Mouse (Mus musculus) neural tube, embryonic 12.5 days (tissue): ENCODE measurements around the gene Adck2. TPM values are rescaled to one million over a fixed set of nuclear protein-coding genes. Genes with fewer than 3 reads are reported as not detected.

Source experiments
- ATAC-seq: fragments of 200-750 bp; cut with Nextera tagmentation; 2 replicates; pipeline ENCODE4 v1.8.0; 2017; ENCODE audit warnings: low read depth, mild to moderate bottlenecking, moderate TSS enrichment, moderate library complexity; ENCODE audit not compliant: low FRiP score
- H3K27ac ChIP-seq: fragments of 300-500 bp; sonication (generic); 2 replicates; pipeline ENCODE4 v1.5.1; 2016
- H3K27me3 ChIP-seq: fragments of 300-500 bp; sonication (generic); replicated peaks from 2 replicates; pipeline ENCODE4 v1.6.1; 2016; ENCODE audit warnings: mild to moderate bottlenecking
- H3K36me3 ChIP-seq: fragments of 300-500 bp; sonication (generic); 2 replicates; pipeline ENCODE4 v1.6.1; 2016; ENCODE audit warnings: mild to moderate bottlenecking
- H3K4me1 ChIP-seq: fragments of 300-500 bp; sonication (generic); 2 replicates; pipeline ENCODE4 v1.6.1; 2016
- H3K4me2 ChIP-seq: fragments of 300-500 bp; sonication (generic); replicated peaks from 2 replicates; pipeline ENCODE4 v1.6.1; 2016; ENCODE audit warnings: mild to moderate bottlenecking
- H3K4me3 ChIP-seq: fragments of 300-500 bp; sonication (generic); 2 replicates; pipeline ENCODE4 v1.5.1; 2016
- H3K9ac ChIP-seq: fragments of 300-500 bp; sonication (generic); 2 replicates; pipeline ENCODE4 v1.6.1; 2016; ENCODE audit warnings: mild to moderate bottlenecking
- H3K9me3 ChIP-seq: fragments of 300-500 bp; sonication (generic); 2 replicates; pipeline ENCODE4 v1.6.1; 2016; ENCODE audit warnings: mild to moderate bottlenecking
- WGBS: fragments of 180-500 bp; shearing (Covaris S2); methylation state at CpG from one replicate; pipeline ENCODE4 v1.1.7; 2016; 5-methylcytosine and 5-hydroxymethylcytosine counted together
- polyA plus RNA-seq: library from polyadenylated mRNA; unstranded; fragments of >200 nt; fragmentation: Nextera tagmentation; extraction: Ambion mirVana; gene quantifications from 2 replicates; pipeline ENCODE4 v1.2.1, GENCODE M21; 2016

The Adck2 gene
- polyA plus RNA-seq, 1 experiment from 2014 or later: 40.9 TPM

DNA sequence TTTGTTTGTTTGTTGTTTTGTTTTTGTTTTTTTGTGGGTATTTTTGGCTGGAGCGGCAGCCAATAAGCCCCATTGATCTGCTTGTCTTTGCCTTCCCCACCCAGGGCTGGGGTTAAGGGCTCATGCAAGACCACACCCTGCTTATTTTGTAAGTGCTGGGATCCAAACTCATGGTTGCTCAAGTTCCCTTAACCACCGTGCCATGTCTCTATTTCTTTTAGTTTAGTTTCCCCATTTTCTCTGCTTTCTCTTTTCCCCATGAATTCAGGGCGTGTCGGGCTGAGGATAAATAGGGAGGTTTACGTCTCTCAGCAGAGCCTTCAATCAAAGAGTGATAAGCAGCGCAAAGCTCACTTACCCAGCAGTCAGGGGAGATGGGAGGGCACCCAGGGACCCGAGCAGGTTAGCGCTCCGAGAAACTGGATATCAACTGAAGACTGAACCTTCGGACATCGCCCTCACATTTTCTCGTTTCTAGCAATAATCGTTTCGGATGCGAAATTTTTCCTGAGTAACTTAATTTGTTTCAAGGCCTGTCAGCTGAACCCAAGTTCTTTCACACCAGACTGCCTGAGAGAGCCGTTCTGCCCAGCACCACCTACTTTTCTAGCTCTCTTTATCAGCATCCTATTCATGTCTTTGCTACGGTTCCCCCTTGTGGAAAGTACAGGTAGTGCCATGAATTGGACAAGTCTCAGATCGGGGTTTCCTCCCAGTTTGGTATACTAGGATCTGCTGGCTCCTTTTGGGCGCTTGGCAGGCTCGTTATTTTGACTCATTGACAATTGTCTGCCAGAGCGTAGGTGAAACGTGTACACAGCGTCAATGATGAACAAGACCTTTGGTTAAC lies 11.3 kb upstream of the Adck2 start:
- Histone ChIP-seq H3K9ac (no peak overlapping the region), H3K27ac (no peak overlapping the region), H3K4me1 (peaks cover 11% of the 10 kb centered on the region), H3K4me2 (peak overlapping the region; percentile 36), H3K4me3 (0 out of 2 replicates have a peak overlapping the region, but pooled peaks have one; percentile 3), H3K27me3 (no peaks in the 10 kb centered on the region), H3K36me3 (no peaks in the 10 kb centered on the region), H3K9me3 (no peaks in the 10 kb centered on the region)
- ATAC-seq: no peak
- 25% methylated on average over 23 of the region's 23 CpGs for WGBS

- H3K27ac ChIP-seq: no peak overlapping the region
- 25% methylated on average over 5 of the region's 5 CpGs for WGBS
- H3K4me3 ChIP-seq: no peak overlapping the region
- H3K27me3 ChIP-seq: no peaks in the 10 kb centered on the region
- H3K9ac ChIP-seq: no peak overlapping the region
- H3K36me3 ChIP-seq: no peaks in the 10 kb centered on the region
- no peaks in the 10 kb centered on the region for H3K9me3 ChIP-seq
- no peaks in the 10 kb centered on the region for H3K4me1 ChIP-seq
- H3K4me2 ChIP-seq: no peak overlapping the region
- no peak for ATAC-seq
Observed at GRCm38 (mm10) chr6:39567528-39567927, 6.1 kb upstream of the Adck2 start.

DNA sequence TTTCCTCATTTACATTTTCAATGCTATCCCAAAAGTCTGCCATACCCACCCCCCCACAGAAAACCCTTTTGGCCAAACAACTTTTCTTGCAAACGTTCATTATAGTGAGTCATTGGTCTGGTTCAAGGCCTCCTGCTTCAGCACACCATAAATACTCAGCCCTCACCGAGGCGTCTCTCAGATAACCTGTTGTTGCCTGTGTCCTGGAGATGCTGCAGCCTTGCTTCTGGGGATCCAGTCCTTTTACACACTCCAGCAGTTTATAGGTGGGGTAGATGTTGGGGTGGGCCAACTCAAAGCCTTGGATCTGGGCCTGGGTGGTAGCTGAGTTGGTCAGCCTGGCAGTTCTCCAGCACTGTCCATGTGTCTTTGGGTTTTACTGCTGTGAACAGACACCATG lies 3.2 kb upstream of the Adck2 start:
- no peak for ATAC-seq
- Histone ChIP-seq H3K27ac (no peak overlapping the region), H3K4me2 (no peak overlapping the region), H3K36me3 (no peaks in the 10 kb centered on the region), H3K9me3 (no peaks in the 10 kb centered on the region), H3K4me3 (no peak overlapping the region), H3K27me3 (no peaks in the 10 kb centered on the region), H3K9ac (no peak overlapping the region), H3K4me1 (peaks cover 7% of the 10 kb centered on the region)
- WGBS: 70% methylated on average over 3 of the region's 3 CpGs

DNA sequence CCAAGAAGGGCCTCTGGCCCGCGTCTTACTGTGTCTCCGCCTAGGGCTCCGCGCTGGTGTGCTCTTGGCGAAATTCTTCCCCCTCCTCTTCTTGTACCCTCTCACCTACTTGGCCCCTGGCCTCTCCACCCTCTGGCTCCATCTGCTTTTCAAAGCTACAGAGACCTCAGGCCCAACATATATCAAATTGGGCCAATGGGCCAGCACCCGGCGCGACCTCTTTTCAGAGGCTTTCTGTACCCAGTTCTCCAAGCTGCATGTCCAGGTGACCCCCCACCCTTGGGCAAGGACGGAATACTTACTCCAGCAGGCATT lies 839 bp downstream of the Adck2 start:
- Histone ChIP-seq H3K27ac (peak overlapping the region; percentile 91), H3K27me3 (no peaks in the 10 kb centered on the region), H3K9ac (peak overlapping the region; percentile 73), H3K4me3 (peak overlapping the region; percentile 73), H3K36me3 (peaks cover 20% of the 10 kb centered on the region), H3K9me3 (no peaks in the 10 kb centered on the region), H3K4me2 (peak overlapping the region; percentile 86), H3K4me1 (peaks cover 7% of the 10 kb centered on the region)
- 33% methylated on average over 10 of the region's 10 CpGs for WGBS
- ATAC-seq: no peak; the same call in 1 of the 2 replicates

DNA sequence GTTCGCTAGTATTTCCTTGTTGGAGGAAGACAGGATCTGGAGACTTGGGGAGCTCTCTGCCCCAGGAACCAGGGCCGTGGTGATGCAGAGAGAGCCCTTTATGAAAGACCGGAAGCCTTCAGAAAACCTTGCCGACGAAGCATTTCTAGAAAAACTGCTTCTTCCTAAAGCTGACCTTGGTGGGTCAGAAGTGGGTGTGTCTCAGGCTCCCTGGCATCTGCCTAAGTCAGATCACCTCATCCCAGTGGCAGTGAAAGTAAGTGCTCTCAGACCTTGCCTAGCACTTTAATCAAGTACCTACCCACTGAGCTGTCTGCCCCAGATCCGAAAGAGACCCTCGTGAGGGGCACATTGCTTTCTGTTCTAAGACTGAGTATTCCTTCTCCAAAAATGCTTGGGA lies 1.3 kb downstream of the Adck2 start:
- Histone ChIP-seq H3K27ac (no peak overlapping the region), H3K4me3 (peak overlapping the region; percentile 73), H3K36me3 (peaks cover 24% of the 10 kb centered on the region), H3K4me1 (peaks cover 7% of the 10 kb centered on the region), H3K4me2 (peak overlapping the region; percentile 86), H3K27me3 (no peaks in the 10 kb centered on the region), H3K9me3 (no peaks in the 10 kb centered on the region), H3K9ac (no peak overlapping the region)
- 77% methylated on average over 7 of the region's 7 CpGs for WGBS
- ATAC-seq: no peak

DNA sequence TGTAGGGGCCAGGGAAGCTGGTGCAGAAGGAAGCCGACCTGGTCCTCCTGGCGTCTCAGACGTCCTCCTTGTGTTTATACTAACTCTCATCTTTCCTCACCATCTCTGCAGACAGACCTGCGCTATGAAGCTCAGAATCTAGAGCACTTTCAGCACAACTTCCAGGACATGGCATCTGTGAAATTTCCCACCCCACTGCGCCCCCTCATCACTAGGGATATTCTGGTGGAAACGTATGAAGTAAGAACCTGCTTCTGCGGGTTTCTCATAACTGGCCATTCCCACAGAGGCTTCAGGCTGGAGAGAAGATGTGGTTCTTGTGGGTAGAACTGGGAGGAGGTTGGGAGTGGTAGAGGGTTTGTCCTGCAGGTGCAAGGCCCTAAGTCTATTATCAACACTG lies 5.9 kb downstream of the Adck2 start:
- Histone ChIP-seq H3K4me1 (peaks cover 4% of the 10 kb centered on the region), H3K4me3 (no peak overlapping the region), H3K9ac (no peak overlapping the region), H3K27me3 (no peaks in the 10 kb centered on the region), H3K4me2 (no peak overlapping the region), H3K36me3 (peaks cover 59% of the 10 kb centered on the region), H3K27ac (no peak overlapping the region), H3K9me3 (no peaks in the 10 kb centered on the region)
- no peak for ATAC-seq
- 90% methylated on average over 7 of the region's 7 CpGs for WGBS

DNA sequence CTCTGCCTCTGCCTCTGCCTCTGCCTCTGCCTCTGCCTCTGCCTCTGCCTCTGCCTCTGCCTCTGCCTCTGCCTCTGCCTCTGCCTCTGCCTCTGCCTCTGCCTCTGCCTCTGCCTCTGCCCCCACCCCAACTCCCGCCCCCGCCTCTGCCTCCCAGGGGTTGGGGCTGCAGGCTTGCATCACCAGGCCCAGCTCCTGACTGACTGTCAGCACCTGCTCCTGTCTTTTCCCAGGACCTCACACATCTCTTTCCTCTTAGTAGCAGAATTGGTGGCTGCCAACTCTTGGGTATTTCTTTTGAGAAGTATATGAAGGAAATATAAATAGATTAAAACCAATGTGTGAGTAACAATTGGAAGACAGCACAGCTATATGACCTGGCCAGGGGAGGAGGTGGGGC lies 6.9 kb downstream of the Adck2 start:
- Histone ChIP-seq H3K4me3 (no peak overlapping the region), H3K27me3 (no peaks in the 10 kb centered on the region), H3K4me1 (no peaks in the 10 kb centered on the region), H3K9ac (no peak overlapping the region), H3K36me3 (peaks cover 66% of the 10 kb centered on the region), H3K9me3 (no peaks in the 10 kb centered on the region), H3K27ac (no peak overlapping the region), H3K4me2 (no peak overlapping the region)
- 80% methylated on average over 2 of the region's 2 CpGs for WGBS
- ATAC-seq: no peak

- no peak overlapping the region for H3K9ac ChIP-seq
- H3K9me3 ChIP-seq: no peaks in the 10 kb centered on the region
- H3K36me3 ChIP-seq: peaks cover 71% of the 10 kb centered on the region
- no peaks in the 10 kb centered on the region for H3K27me3 ChIP-seq
- H3K4me3 ChIP-seq: no peak overlapping the region
- no peak for ATAC-seq
- no peaks in the 10 kb centered on the region for H3K4me1 ChIP-seq
- no peak overlapping the region for H3K4me2 ChIP-seq
- no peak overlapping the region for H3K27ac ChIP-seq
- WGBS: 79% methylated on average over 7 of the region's 7 CpGs
Observed at GRCm38 (mm10) chr6:39581087-39581784, 7.6 kb downstream of the Adck2 start.

DNA sequence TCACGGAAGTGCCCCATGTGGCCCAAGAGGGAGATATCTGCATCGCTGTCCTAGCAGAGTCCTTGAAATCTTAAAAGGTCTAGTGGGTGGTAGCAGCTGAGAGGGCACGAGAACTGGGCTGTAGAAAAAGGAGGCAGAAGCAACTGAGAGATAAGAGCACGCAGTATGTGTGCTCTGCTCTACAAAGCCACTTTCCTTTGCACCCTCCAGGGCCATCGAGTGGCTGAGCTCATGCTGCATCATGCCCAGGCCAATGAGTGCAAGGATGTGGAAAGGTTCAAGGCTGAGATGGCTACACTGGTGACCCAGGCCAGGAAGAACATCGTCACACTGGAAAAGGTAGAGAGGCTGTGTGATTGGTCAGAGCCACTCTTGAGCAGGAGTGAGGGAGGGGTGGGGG lies 11.8 kb downstream of the Adck2 start, which contains the start of gene Gm42420:
Gene Gm42420, plus strand, starts transcription at position 237 of the 400 bp plus-strand sequence.
- 90% methylated on average over 6 of the region's 6 CpGs for WGBS
- H3K4me3 ChIP-seq: no peak within 1 kb of the TSS
- no peaks in the 10 kb centered on the region for H3K4me1 ChIP-seq
- no peak within 1 kb of the TSS for H3K9ac ChIP-seq
- H3K36me3 ChIP-seq: peaks cover 74% of the 10 kb centered on the region
- no peaks in the 10 kb centered on the region for H3K27me3 ChIP-seq
- no peak within 1 kb of the TSS for H3K4me2 ChIP-seq
- no peak for ATAC-seq
- H3K9me3 ChIP-seq: no peaks in the 10 kb centered on the region
- no peak within 1 kb of the TSS for H3K27ac ChIP-seq

DNA sequence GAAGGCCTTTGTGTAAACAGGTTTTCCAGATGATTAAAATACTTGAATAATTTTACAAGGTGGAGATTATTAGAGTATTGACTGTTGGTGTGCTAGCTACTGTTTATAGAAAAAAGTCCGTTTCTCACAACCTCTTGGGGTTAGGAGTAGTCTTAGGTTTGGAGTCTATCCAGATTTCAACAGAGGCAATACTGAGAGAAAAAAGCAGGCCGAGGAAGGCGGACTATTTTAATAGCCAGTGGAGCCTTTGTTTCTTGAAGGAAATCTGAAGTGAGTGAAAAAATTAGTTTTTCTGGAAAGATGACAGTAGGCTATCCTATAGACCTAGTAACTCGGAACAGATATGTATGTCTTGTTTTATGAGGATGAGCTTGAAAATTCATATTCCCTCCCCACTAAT lies 17.8 kb downstream of the Adck2 start:
- H3K4me1 ChIP-seq: peaks cover 6% of the 10 kb centered on the region
- no peak overlapping the region for H3K4me2 ChIP-seq
- no peak for ATAC-seq
- H3K27me3 ChIP-seq: no peaks in the 10 kb centered on the region
- H3K4me3 ChIP-seq: no peak overlapping the region
- H3K9ac ChIP-seq: no peak overlapping the region
- no peak overlapping the region for H3K27ac ChIP-seq
- WGBS: 95% methylated on average over 4 of the region's 4 CpGs
- peaks cover 31% of the 10 kb centered on the region for H3K36me3 ChIP-seq
- H3K9me3 ChIP-seq: no peaks in the 10 kb centered on the region

DNA sequence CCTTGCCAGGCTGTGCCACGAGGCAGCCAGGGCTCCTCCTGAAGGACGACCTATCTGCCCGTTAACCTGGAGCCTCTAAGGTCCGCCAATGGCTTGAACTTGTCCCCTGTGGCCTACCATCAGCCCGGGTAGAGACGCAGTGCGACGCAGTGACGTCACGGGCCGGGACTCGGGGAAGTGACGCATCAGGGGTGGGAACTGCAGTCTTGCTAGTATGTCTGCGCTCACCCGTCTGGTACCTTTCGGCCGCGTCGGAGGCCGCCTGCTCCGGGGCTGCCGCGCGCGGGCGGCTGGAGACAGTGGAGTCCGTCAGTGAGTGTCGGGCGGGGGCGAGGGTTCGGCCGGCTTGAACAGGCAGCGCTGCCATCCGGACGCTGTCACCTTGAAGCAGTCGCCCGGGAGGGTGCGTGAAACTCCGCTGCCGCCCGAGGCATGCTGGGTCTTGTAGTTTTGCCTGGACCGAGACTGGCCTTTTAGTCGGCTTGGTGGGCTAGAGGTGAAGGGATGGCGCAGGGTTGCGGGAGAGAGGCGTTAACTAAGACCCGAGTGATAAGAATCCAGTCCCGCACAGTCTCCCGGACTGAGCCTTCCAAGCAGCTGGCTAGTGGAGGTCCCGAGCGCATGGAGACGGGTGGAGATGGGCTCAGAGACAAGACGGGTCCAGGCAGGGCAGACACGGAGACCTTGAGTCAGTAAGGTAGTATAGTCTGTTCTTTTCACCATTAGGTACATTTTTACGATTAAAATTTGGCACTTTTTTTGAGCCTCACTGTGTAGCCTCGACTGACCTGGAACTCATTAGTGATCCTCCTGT lies 18.9 kb downstream of the Adck2 start, which contains the start of gene Ndufb2:
Gene Ndufb2, plus strand, starts transcription at position 174 of the 814 bp plus-strand sequence.
- peak within 1 kb of the TSS; percentile 75 for H3K4me2 ChIP-seq
- H3K4me1 ChIP-seq: peaks cover 6% of the 10 kb centered on the region
- peak within 1 kb of the TSS; percentile 74 for H3K9ac ChIP-seq
- H3K27ac ChIP-seq: peak within 1 kb of the TSS; percentile 80
- H3K27me3 ChIP-seq: no peaks in the 10 kb centered on the region
- H3K4me3 ChIP-seq: peak within 1 kb of the TSS; percentile 83
- under 1% methylated on average over 56 of the region's 56 CpGs for whole genome bisulfite sequencing
- peaks cover 28% of the 10 kb centered on the region for H3K36me3 ChIP-seq
- ATAC-seq: peak; percentile 99
- H3K9me3 ChIP-seq: no peaks in the 10 kb centered on the region

GRCm38 (mm10) chr6:39600851-39601250 lies 27.2 kb downstream of the Adck2 start:
- no peak for ATAC-seq
- 95% methylated on average over 3 of the region's 3 CpGs for WGBS

More at GRCm38 (mm10) chr6:39600851-39601250, 27.2 kb downstream of the Adck2 start:
- H3K9ac ChIP-seq: no peak overlapping the region
- no peak overlapping the region for H3K4me3 ChIP-seq
- H3K4me2 ChIP-seq: no peak overlapping the region
- H3K36me3 ChIP-seq: peaks cover 48% of the 10 kb centered on the region
- no peaks in the 10 kb centered on the region for H3K4me1 ChIP-seq
- no peaks in the 10 kb centered on the region for H3K9me3 ChIP-seq
- H3K27me3 ChIP-seq: no peaks in the 10 kb centered on the region
- H3K27ac ChIP-seq: no peak overlapping the region
